Mouse (Mus musculus): Measurements from ENCODE around the gene Tmem208. TPM values are rescaled to one million over a fixed set of nuclear protein-coding genes. Genes with fewer than 3 reads are reported as not detected.
A peak's percentile ranks its signal among the peaks of the same experiment; 100 is the strongest.

The Tmem208 gene
- polyA plus RNA-seq, 1 experiment, result 67.8 TPM

DNA sequence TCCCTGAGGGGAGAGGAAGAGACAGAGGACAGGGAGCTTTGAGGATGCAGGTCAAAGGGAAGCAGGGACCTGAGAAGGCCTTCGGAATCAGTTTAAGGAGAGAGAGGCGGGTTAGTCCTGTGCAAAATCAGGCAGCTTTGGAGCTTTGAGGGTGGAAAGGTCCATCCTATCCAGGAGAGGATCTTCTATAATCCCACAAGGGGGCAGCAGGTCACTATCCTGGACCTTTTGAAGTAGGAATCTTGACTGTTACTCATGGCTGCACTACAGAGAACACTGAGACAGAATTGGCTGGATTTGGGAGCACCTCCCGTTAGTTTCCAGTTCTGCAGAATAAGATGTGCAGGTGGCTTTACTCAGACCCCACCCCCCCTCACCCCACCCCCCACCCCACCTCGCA, 33.5 kb downstream of the Tmem208 start:
- TF ChIP-seq CTCF (IDR thresholded peaks at IDR 0.05; ENCODE audit: extremely low read depth, insufficient read depth, insufficient read length, insufficient replicate concordance), result no peak
- TF ChIP-seq POLR2A (IDR thresholded peaks at IDR 0.05; ENCODE audit: low read depth, low read length), result no peak
- WGBS, result 74% methylated on average over 4 of the region's 4 CpGs

DNA sequence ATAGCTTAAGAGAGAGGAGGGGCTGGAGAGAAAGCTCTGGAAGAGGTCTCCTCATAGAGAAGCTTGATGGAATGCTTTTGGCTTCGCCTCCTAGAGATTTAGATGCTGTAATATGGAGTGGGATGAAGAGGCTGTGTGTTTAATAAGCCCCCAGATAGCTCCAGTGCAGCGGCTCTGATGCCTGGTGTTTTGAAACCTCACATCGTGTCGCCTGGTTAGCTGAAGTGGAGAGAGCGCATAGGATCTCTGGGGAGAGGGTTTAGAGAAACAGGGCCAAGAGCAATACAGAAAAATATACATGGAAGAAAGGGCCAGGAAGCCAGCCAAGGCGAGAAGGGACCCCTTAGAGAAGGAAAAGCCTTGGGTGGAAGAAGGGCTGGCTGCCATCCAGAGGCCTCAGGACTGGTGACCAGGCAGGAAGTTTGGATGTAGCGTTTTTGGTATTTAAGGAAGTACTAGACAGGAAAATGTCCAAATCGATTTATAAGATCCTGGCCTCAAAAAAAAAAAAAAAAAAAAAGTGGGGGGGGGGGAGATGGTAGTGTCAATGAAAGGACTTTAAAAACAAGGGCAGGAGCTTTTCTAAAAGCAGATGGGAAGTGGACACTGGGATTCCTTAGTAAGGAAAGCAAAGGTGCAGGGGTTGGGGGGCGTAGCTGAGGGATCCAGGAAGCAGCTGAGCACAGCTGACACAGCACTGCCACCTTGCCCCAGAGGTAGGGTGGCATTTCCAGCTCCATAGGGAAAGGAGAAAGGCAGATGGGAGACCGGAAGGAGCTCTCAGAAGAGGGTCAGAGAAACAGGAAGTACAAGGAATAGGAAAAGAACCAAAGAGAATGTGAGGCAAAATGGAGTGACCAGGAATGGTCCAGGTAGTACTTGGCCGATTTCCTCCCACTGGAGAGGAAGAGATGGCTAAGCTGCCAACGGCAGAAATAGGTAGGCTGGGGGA, 35.9 kb downstream of the Tmem208 start:
- no peak overlapping the region for H3K4me3 ChIP-seq (ENCODE audit: extremely low read depth, insufficient read depth, insufficient read length)
- no peaks in the 10 kb centered on the region for H3K36me3 ChIP-seq (ENCODE audit: control insufficient read depth, insufficient read depth, low read length)
- DNase-seq (ENCODE audit: low read depth in 1 of 2, low spot score in 2 of 2), result no peak
- 62% methylated on average over 12 of the region's 12 CpGs for WGBS
- H3K27ac ChIP-seq (ENCODE audit: insufficient read depth, low read length), result no peak overlapping the region
- H3K27me3 ChIP-seq (ENCODE audit: control insufficient read depth, insufficient read depth, low read length), result no peaks in the 10 kb centered on the region
- TF ChIP-seq CTCF (IDR thresholded peaks at IDR 0.05; ENCODE audit: extremely low read depth, insufficient read depth, insufficient read length, insufficient replicate concordance), result no peak
- no peak for TF ChIP-seq POLR2A (IDR thresholded peaks at IDR 0.05; ENCODE audit: low read depth, low read length)
- H3K4me1 ChIP-seq (ENCODE audit: control insufficient read depth, insufficient read depth, insufficient read length), result no peaks in the 10 kb centered on the region

More for the DNA sequence above, 33.5 kb downstream of the Tmem208 start:
- Histone ChIP-seq H3K36me3 (ENCODE audit: control insufficient read depth, insufficient read depth, low read length) (no peaks in the 10 kb centered on the region), H3K27ac (ENCODE audit: insufficient read depth, low read length) (no peak overlapping the region), H3K4me1 (ENCODE audit: control insufficient read depth, insufficient read depth, insufficient read length) (peaks cover 2% of the 10 kb centered on the region; the same call in 1 of the 2 replicates), H3K27me3 (ENCODE audit: control insufficient read depth, insufficient read depth, low read length) (no peaks in the 10 kb centered on the region), H3K4me3 (ENCODE audit: extremely low read depth, insufficient read depth, insufficient read length) (no peak overlapping the region)
- DNase-seq (ENCODE audit: low read depth in 1 of 2, low spot score in 2 of 2), result no peak

DNA sequence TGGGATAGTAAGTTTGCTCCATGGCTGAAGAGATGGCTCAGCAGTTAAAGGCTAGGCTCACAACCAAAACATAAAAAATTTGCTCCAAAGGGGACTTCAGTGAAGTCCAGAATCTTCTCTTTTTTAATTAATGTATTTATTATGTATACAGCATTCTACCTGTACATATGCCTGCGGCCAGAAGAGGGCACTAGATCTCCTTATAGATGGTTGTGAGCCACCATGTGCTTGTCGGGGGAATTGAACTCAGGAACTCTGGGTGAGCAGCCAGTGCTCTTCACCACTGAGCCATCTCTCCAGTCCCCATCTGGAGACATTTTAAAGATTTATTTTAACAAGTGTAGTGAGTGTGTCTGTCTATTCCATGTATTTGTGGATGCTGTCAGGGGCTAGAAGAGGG, 41.0 kb downstream of the Tmem208 start:
- H3K27me3 ChIP-seq (ENCODE audit: control insufficient read depth, insufficient read depth, low read length), result no peaks in the 10 kb centered on the region
- no peaks in the 10 kb centered on the region for H3K4me1 ChIP-seq (ENCODE audit: control insufficient read depth, insufficient read depth, insufficient read length)
- 68% methylated on average over 2 of the region's 2 CpGs for WGBS
- no peaks in the 10 kb centered on the region for H3K36me3 ChIP-seq (ENCODE audit: control insufficient read depth, insufficient read depth, low read length)
- no peak overlapping the region for H3K4me3 ChIP-seq (ENCODE audit: extremely low read depth, insufficient read depth, insufficient read length)
- no peak for TF ChIP-seq CTCF (IDR thresholded peaks at IDR 0.05; ENCODE audit: extremely low read depth, insufficient read depth, insufficient read length, insufficient replicate concordance)
- TF ChIP-seq POLR2A (IDR thresholded peaks at IDR 0.05; ENCODE audit: low read depth, low read length), result no peak
- DNase-seq (ENCODE audit: low read depth in 1 of 2, low spot score in 2 of 2), result no peak
- H3K27ac ChIP-seq (ENCODE audit: insufficient read depth, low read length), result no peak overlapping the region

DNA sequence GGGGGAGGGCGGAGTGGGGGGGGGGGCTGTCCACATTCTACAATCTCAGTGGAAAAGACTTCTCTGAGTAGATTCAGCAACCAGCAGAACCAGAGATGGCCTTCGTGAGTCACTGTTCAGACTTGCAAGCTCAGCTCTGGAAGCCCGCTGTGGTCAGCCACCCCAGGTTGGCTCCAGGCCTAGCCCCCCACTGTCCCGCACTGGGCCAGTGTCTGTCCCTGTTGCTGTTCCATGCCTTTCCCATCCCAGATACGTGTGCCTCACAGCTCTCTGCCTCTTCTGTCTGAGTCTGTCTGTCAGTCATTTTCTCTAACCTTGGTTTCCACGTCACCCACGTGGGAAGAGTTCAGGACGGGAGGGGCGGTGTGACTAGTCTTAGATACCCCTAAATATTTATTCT, 46.3 kb downstream of the Tmem208 start:
- Histone ChIP-seq H3K36me3 (ENCODE audit: control insufficient read depth, insufficient read depth, low read length) (no peaks in the 10 kb centered on the region), H3K4me1 (ENCODE audit: control insufficient read depth, insufficient read depth, insufficient read length) (no peaks in the 10 kb centered on the region), H3K27me3 (ENCODE audit: control insufficient read depth, insufficient read depth, low read length) (no peaks in the 10 kb centered on the region), H3K27ac (ENCODE audit: insufficient read depth, low read length) (no peak overlapping the region), H3K4me3 (ENCODE audit: extremely low read depth, insufficient read depth, insufficient read length) (no peak overlapping the region)
- 91% methylated on average over 9 of the region's 9 CpGs for WGBS
- DNase-seq (ENCODE audit: low read depth in 1 of 2, low spot score in 2 of 2), result no peak
- no peak for TF ChIP-seq POLR2A (IDR thresholded peaks at IDR 0.05; ENCODE audit: low read depth, low read length)

DNA sequence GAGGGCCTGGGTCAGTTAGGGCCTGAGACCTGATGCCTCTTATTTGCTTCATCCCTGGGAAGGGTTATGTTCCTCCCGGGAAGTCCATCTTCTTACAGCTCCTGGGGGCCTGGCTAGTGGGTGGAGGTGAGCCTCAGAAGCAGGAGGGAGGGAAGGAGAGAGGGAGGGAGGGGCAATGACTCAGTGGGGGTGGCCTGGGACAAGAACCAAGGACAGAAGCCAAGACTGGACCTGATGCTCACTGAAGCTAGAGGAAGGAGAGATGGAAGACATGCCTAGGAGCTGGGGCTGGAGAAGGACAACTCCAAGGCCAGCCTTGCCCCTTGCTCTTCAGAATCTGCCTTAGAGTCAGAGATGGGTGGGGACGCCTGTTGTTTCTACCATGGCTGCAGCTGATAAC, 46.9 kb downstream of the Tmem208 start, which contains the start of gene Plekhg4:
Gene Plekhg4 (plus strand): TSS at position 243 of the 400 bp plus-strand sequence.
- 67% methylated on average over 2 of the region's 2 CpGs for WGBS
- Histone ChIP-seq H3K36me3 (ENCODE audit: control insufficient read depth, insufficient read depth, low read length) (no peaks in the 10 kb centered on the region), H3K4me3 (ENCODE audit: extremely low read depth, insufficient read depth, insufficient read length) (no peak within 1 kb of the TSS), H3K4me1 (ENCODE audit: control insufficient read depth, insufficient read depth, insufficient read length) (no peaks in the 10 kb centered on the region), H3K27me3 (ENCODE audit: control insufficient read depth, insufficient read depth, low read length) (no peaks in the 10 kb centered on the region), H3K27ac (ENCODE audit: insufficient read depth, low read length) (no peak within 1 kb of the TSS)
- DNase-seq (ENCODE audit: low read depth in 1 of 2, low spot score in 2 of 2), result no peak
- TF ChIP-seq POLR2A (IDR thresholded peaks at IDR 0.05; ENCODE audit: low read depth, low read length) (no peak), CTCF (IDR thresholded peaks at IDR 0.05; ENCODE audit: extremely low read depth, insufficient read depth, insufficient read length, insufficient replicate concordance) (no peak)

DNA sequence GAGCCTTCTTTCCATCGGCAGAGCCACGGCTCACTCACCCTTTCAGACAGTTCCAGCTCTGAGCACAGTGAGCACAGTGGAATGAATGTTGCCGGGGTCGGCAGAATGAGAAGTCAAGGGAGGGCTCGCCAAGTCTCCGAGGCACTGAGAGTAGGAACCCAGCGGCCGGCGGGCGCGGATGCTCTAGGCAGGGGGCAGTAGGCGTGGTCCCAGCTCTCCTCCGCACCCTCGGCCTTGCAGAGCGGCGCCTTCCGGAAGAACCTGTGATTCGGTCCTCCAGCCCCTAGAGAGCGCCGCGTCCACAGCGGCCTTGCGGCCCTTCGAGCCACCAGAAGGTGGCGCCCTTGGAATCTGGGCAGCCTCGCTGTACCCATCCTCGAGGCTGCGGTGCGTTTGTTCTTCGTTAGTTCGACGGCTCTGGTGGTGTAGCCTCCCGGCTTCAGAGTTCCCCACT, 48.4 kb downstream of the Tmem208 start:
- no peak for DNase-seq (ENCODE audit: low read depth in 1 of 2, low spot score in 2 of 2)
- Histone ChIP-seq H3K4me3 (ENCODE audit: extremely low read depth, insufficient read depth, insufficient read length) (no peak overlapping the region), H3K27me3 (ENCODE audit: control insufficient read depth, insufficient read depth, low read length) (no peaks in the 10 kb centered on the region), H3K4me1 (ENCODE audit: control insufficient read depth, insufficient read depth, insufficient read length) (no peaks in the 10 kb centered on the region), H3K27ac (ENCODE audit: insufficient read depth, low read length) (no peak overlapping the region), H3K36me3 (ENCODE audit: control insufficient read depth, insufficient read depth, low read length) (no peaks in the 10 kb centered on the region)
- TF ChIP-seq CTCF (IDR thresholded peaks at IDR 0.05; ENCODE audit: extremely low read depth, insufficient read depth, insufficient read length, insufficient replicate concordance), result 0 out of 2 replicates have a peak, but pooled peaks have one; percentile 12
- no peak for TF ChIP-seq POLR2A (IDR thresholded peaks at IDR 0.05; ENCODE audit: low read depth, low read length)
- 51% methylated on average over 33 of the region's 33 CpGs for WGBS

DNA sequence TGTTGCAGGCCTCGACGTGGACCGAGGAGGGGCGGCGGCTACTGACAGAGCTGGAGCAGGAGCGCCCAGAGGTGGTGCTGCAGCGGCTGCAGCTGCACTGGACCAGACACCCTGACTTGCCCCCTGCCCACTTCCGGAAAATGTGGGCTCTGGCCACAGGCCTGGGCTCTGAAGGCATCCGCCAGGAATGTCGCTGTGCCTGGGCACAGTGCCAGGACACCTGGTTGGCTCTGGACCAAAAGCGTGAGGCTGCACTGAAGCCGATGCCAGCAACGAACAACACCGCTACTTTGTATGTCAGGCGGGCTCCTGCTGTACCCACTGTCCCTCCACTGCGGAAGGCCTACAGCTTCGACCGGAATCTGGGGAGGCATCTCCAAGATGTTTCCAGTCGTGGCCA, 52.5 kb downstream of the Tmem208 start:
- H3K27ac ChIP-seq (ENCODE audit: insufficient read depth, low read length), result no peak overlapping the region
- H3K4me3 ChIP-seq (ENCODE audit: extremely low read depth, insufficient read depth, insufficient read length), result no peak overlapping the region
- 69% methylated on average over 19 of the region's 19 CpGs for WGBS
- DNase-seq (ENCODE audit: low read depth in 1 of 2, low spot score in 2 of 2), result no peak
- H3K4me1 ChIP-seq (ENCODE audit: control insufficient read depth, insufficient read depth, insufficient read length), result no peaks in the 10 kb centered on the region
- no peaks in the 10 kb centered on the region for H3K36me3 ChIP-seq (ENCODE audit: control insufficient read depth, insufficient read depth, low read length)
- H3K27me3 ChIP-seq (ENCODE audit: control insufficient read depth, insufficient read depth, low read length), result no peaks in the 10 kb centered on the region
- no peak for TF ChIP-seq POLR2A (IDR thresholded peaks at IDR 0.05; ENCODE audit: low read depth, low read length)
- TF ChIP-seq CTCF (IDR thresholded peaks at IDR 0.05; ENCODE audit: extremely low read depth, insufficient read depth, insufficient read length, insufficient replicate concordance), result no peak
